Mouse (Mus musculus): ENCODE results near the gene Hist1h2ak. TPM values are rescaled to one million over a fixed set of nuclear protein-coding genes. Genes with fewer than 3 reads are reported as not detected.
"Not testable (repeated sequence)": the region's sequence is repeated elsewhere in the genome, so short reads cannot be mapped to it uniquely, and the experiment has no call there.

Gene Hist1h2ak
- total RNA-seq, 2 experiments from 2014 or later = 13.2 to 15.7 TPM

GRCm38 (mm10) chr13:21778814-21779766 lies 25.5 kb upstream of the Hist1h2ak start:
- peak; percentile 75 to 91 for DNase-seq (ENCODE audit: low spot score in 2 of 2)
- intact Hi-C loops (cut with DNase I) = no loop called here

GRCm38 (mm10) chr13:21755707-21756106 lies 2.1 kb upstream of the Hist1h2ak start:
- no peak for DNase-seq (ENCODE audit: low spot score in 2 of 2)
- intact Hi-C loops (cut with DNase I) = no loop called here

- peak in 1 of 2 experiments; percentile 31 for DNase-seq (ENCODE audit: low spot score in 2 of 2)
Observed at GRCm38 (mm10) chr13:21754294-21755001, 821 bp upstream of the Hist1h2ak start.

GRCm38 (mm10) chr13:21753051-21753523 lies 540 bp downstream of the Hist1h2ak start:
- DNase-seq (ENCODE audit: low spot score in 2 of 2) = no peak
- intact Hi-C loops (cut with DNase I) = no loop called here

More at GRCm38 (mm10) chr13:21754294-21755001, 821 bp upstream of the Hist1h2ak start:
- intact Hi-C loops (cut with DNase I) = not testable (repeated sequence)

GRCm38 (mm10) chr13:21752356-21752755 lies 1.3 kb downstream of the Hist1h2ak start:
- intact Hi-C loops (cut with DNase I) = no loop called here
- no peak for DNase-seq (ENCODE audit: low spot score in 2 of 2)

- DNase-seq (ENCODE audit: low spot score in 2 of 2) = no peak
- intact Hi-C loops (cut with DNase I) = no loop called here
Observed at GRCm38 (mm10) chr13:21751827-21752226, 1.8 kb downstream of the Hist1h2ak start.

GRCm38 (mm10) chr13:21751417-21751816 lies 2.2 kb downstream of the Hist1h2ak start:
- no peak for DNase-seq (ENCODE audit: low spot score in 2 of 2)
- intact Hi-C loops (cut with DNase I) = no loop called here

- peak; percentile 88 to 93 for DNase-seq (ENCODE audit: low spot score in 2 of 2)
- intact Hi-C loops (cut with DNase I) = loop anchor here (1.0 kb wide), 1 partner anchor 15 kb away; the partner anchor contains the start of gene Hist1h4j
Observed at GRCm38 (mm10) chr13:21750159-21751017, 3.2 kb downstream of the Hist1h2ak start, which contains the start of gene Hist1h4k. Hist1h4k (minus strand) TSS chr13:21750505.

GRCm38 (mm10) chr13:21749387-21750158 lies 4.1 kb downstream of the Hist1h2ak start:
- intact Hi-C loops (cut with DNase I) = loop anchor here (1.0 kb wide), 1 partner anchor 14 kb away; the partner anchor contains the start of gene Hist1h4j
- DNase-seq (ENCODE audit: low spot score in 2 of 2) = no peak

- intact Hi-C loops (cut with DNase I) = no loop called here
- DNase-seq (ENCODE audit: low spot score in 2 of 2) = no peak
Observed at GRCm38 (mm10) chr13:21745006-21745405, 8.6 kb downstream of the Hist1h2ak start.

GRCm38 (mm10) chr13:21734906-21735767 lies 18.5 kb downstream of the Hist1h2ak start, which contains the start of gene Hist1h4j:
Hist1h4j (plus strand) TSS chr13:21735064.
- intact Hi-C loops (cut with DNase I) = loop anchor here (1.0 kb wide), 1 partner anchor 15 kb away; the partner anchor contains the start of gene Hist1h4k
- DNase-seq (ENCODE audit: low spot score in 2 of 2) = peak; percentile 68 to 79

GRCm38 (mm10) chr13:21734010-21734905 lies 19.4 kb downstream of the Hist1h2ak start:
- peak; percentile 77 to 82 for DNase-seq (ENCODE audit: low spot score in 2 of 2)
- intact Hi-C loops (cut with DNase I) = no loop called here

- intact Hi-C loops (cut with DNase I) = loop anchor here (2.0 kb wide), 1 partner anchor 19 kb away; no protein-coding TSS in a partner anchor
Observed at GRCm38 (mm10) chr13:21733466-21733865, 20.2 kb downstream of the Hist1h2ak start.

GRCm38 (mm10) chr13:21729544-21729943 lies 24.1 kb downstream of the Hist1h2ak start:
- intact Hi-C loops (cut with DNase I) = no loop called here

More at GRCm38 (mm10) chr13:21733466-21733865, 20.2 kb downstream of the Hist1h2ak start:
- DNase-seq (ENCODE audit: low spot score in 2 of 2) = no peak

GRCm38 (mm10) chr13:21727948-21728572 lies 25.6 kb downstream of the Hist1h2ak start:
- no peak for DNase-seq (ENCODE audit: low spot score in 2 of 2)
- intact Hi-C loops (cut with DNase I) = no loop called here

More at GRCm38 (mm10) chr13:21729544-21729943, 24.1 kb downstream of the Hist1h2ak start:
- DNase-seq (ENCODE audit: low spot score in 2 of 2) = no peak

Data from left cerebral cortex, postnatal 14 days (tissue).